Mouse (Mus musculus) adrenal gland (tissue): ENCODE measurements around the gene Lrp2.
"Not testable (repeated sequence)": the region's sequence is repeated elsewhere in the genome, so short reads cannot be mapped to it uniquely, and the experiment has no call there.

Source experiments
- intact Hi-C: fragments of 180-260 bp; cut with DNase I; formaldehyde crosslinking; loops from one replicate; pipeline ENCODE4 v1.15.1; 2025

The Lrp2 gene

DNA sequence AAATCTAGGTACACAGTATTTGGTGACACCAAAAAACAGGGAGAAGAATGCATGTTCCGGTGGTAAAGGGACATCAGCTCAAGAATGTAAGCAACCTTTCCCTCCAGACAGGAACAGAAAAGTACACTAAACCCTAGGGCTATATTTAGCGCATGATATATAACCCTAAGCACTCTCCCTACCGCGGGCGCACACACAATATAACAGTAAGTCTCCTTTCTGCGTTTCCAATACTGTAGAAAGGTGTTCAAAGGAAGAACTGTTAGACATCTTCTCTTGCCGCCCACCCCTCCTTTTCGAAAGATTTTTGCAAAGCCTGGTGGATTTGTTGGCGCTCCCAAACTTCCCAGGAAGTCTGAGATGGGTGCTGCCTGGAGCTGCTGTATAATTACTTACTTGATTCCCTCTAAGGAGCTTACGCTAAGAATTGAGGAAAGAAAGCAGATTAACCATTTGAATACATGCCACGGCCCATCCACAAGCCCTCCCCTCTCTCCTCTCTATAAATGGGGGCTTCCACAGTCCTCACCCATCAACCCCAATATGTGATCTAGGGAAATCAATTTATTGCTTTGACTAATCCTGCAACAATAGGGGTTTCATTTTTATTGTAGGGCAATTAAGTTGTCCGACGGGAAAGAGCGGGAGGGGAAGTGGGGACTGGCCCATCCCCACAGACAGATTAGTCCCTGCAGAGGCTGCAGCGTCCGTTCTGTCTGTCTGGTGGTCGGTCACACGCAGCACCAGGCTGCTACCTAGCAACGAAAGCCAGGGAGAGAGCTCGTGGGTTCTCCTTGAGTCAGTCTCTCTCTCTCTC lies 1.5 kb downstream of the Lrp2 start:
- intact Hi-C loops = no loop called here

GRCm38 (mm10) chr2:69582861-69583260 lies 3.0 kb downstream of the Lrp2 start:
- intact Hi-C loops = no loop called here

DNA sequence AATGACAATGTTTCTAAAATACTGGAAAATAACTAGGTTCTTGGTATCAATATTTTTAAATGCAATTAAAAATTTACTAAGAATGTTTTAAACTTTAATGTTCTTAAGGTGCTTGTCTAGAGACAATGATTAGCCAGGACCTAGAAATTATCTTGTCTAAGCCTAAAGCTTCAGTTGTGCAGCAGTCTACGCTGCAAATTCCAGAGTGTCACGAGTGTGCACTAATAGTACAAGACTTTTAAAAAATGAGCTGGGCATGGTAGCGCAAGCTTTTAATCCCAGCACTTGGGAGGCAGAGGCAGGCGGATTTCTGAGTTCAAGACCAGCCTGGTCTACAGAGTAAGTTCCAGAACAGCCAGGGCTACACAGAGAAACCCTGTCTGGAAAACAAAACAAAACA lies 3.8 kb downstream of the Lrp2 start:
- intact Hi-C loops = not testable (repeated sequence)

DNA sequence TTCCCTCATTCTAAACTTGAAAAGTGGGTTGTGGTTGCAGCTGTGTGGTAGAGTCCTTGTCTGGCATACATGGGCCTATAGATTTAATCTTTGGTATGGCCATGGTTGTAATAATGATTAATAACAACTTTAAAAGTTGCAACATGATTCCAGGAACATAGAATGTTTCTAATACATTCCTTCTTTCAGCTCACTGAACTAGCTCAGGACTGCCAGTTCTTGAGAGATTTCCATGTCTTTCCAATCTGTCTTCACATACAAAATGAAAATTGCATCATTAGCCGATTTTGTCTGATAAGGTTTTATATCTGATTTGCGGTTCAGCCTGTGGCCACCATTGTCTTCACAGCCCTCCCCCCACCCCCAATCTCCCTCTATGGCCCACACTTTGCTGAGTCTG lies 5.8 kb downstream of the Lrp2 start:
- intact Hi-C loops = no loop called here

DNA sequence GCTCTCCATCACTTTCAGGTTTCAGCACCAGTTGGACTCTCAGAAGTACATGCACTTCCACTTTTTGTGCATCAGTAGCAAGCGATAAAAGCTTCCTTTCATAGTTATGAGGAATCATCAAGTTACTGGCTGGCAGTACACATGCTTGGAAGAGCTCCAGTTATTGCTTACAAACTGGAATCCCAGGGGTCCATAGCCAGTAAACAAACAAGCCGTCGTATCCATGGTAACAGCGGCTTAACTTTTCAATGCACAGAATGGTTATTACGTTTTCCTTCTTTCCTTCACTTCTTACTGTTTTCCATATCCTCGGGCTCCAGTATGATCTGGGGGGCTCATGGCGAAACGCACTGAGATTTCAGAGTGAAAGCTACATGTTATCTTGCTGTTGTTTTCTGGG lies 7.7 kb downstream of the Lrp2 start:
- intact Hi-C loops = no loop called here

GRCm38 (mm10) chr2:69576531-69576930 lies 9.3 kb downstream of the Lrp2 start:
- intact Hi-C loops = no loop called here

DNA sequence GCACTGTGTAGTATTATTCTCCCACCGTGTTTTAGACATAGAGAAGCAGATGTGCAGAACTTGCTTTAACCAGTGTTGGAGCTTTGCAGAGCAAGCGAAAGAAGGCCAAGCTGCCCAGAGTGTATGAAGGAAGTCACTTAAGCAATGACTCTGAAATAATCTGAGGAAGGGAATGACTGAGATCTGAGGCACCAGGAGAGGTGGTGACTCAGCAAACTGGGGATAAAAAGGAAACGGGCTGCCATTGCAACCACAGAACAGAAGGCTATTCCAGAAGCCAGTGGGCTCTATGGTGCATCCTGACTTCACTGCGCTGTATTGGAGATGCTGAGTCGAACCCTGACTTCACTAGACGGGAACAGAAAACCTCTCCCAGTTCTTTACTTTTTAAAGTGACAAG lies 10.9 kb downstream of the Lrp2 start:
- intact Hi-C loops = no loop called here

GRCm38 (mm10) chr2:69574261-69574660 lies 11.6 kb downstream of the Lrp2 start:
- intact Hi-C loops = no loop called here

- intact Hi-C loops = no loop called here
These were observed 12.2 kb downstream of the Lrp2 start for GRCm38 (mm10) chr2:69573733-69574054.

DNA sequence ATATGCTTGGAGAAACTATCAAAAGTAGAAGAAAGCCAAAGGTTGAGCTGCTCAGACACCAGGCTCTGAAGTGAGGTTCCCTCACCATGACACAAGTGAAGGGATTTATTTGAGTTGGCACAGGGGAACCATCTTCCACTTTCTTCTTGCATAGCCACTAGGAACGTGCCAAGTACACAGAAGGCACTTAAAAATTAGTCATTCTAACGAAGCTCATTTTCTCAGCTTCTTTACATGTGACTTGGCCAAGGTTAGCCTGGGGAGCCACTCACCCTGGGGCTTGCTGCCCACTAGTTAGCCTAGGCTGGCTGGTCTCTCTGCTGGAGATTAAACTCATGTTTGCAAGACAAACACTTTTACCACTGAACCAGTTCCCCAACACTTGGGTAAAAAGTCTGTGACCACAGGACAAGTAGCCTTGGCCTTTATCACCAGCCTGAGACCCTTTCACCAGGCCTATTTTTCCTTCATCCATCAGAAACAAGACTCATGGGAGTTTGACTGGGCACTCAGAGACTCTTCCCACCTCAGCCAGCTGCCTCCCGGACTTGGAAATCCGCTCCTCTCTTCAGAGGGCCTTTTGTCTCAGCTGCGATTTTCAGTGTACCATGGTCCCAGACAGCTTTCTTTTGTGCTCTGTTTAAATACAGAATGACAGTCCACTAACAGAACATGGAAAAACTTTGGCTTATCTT lies 12.7 kb downstream of the Lrp2 start:
- intact Hi-C loops = no loop called here

GRCm38 (mm10) chr2:69570556-69570955 lies 15.3 kb downstream of the Lrp2 start:
- intact Hi-C loops = no loop called here

DNA sequence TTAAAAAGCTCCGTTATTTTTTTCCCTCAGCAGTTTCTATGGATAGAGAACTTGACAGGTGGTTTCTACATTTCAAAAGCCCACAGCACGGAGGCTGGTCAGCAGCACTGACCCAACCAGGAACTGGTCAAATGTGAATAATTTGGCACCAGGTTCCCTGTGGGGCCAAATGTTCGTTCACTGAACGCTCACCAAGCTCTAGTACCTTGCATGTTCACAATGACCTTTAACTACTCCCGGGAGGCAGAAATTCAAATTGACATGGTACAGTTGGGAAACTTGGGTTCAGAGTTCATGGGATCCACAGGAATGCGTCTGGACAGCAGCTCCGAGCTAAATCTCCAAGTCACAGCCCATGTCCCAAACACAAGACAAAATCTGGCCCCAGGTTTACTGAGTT lies 19.6 kb downstream of the Lrp2 start:
- intact Hi-C loops = no loop called here

- intact Hi-C loops = no loop called here
These were observed 22.4 kb downstream of the Lrp2 start for GRCm38 (mm10) chr2:69563492-69563891.

DNA sequence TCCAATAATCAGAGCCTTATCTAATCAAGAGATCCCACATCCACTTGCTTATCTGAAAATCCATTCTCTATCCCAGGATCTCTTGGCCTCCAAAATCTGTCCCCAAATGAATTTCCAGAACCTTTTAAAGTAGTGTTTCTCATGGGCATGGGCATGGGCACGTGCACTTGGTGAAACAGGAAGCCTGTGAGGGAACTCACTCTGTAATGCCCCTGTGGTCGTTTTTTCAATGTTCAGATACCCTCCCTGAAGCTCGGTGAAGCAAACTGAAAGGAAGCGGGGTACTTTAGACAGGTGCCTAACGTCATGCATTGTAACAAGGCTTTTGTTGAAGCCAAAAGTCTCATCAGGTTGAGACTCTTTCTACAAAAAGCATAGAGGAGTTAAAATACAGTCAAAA lies 23.1 kb downstream of the Lrp2 start:
- intact Hi-C loops = no loop called here

GRCm38 (mm10) chr2:69560221-69560620 lies 25.6 kb downstream of the Lrp2 start:
- intact Hi-C loops = no loop called here

- intact Hi-C loops = no loop called here
These were observed 26.5 kb downstream of the Lrp2 start for GRCm38 (mm10) chr2:69559380-69559779.

- intact Hi-C loops = no loop called here
These were observed 29.2 kb downstream of the Lrp2 start for GRCm38 (mm10) chr2:69556686-69557085.

DNA sequence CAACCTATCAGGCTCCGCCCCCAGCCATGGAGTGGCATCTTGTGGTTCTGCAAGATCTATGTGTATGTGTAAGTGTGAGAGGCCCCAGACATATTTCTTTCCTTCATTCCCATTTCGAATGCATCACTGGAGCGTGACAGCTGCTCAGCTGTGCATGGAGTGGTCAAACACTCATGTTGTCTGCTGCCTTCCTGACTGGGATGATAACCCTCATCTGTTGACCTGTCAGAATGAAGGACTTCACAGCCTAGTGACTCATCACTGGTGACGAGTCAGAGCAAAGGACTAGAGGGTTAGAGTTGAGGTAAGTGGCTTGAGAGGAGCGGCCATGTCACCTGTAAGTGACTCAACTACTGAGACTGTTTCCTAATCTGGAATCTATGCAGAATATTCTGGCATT lies 34.2 kb downstream of the Lrp2 start:
- intact Hi-C loops = no loop called here

- intact Hi-C loops = no loop called here
These were observed 39.0 kb downstream of the Lrp2 start for GRCm38 (mm10) chr2:69546823-69547222.

GRCm38 (mm10) chr2:69536018-69536417 lies 49.8 kb downstream of the Lrp2 start:
- intact Hi-C loops = no loop called here

GRCm38 (mm10) chr2:69531528-69532055 lies 54.3 kb downstream of the Lrp2 start:
- intact Hi-C loops = no loop called here

DNA sequence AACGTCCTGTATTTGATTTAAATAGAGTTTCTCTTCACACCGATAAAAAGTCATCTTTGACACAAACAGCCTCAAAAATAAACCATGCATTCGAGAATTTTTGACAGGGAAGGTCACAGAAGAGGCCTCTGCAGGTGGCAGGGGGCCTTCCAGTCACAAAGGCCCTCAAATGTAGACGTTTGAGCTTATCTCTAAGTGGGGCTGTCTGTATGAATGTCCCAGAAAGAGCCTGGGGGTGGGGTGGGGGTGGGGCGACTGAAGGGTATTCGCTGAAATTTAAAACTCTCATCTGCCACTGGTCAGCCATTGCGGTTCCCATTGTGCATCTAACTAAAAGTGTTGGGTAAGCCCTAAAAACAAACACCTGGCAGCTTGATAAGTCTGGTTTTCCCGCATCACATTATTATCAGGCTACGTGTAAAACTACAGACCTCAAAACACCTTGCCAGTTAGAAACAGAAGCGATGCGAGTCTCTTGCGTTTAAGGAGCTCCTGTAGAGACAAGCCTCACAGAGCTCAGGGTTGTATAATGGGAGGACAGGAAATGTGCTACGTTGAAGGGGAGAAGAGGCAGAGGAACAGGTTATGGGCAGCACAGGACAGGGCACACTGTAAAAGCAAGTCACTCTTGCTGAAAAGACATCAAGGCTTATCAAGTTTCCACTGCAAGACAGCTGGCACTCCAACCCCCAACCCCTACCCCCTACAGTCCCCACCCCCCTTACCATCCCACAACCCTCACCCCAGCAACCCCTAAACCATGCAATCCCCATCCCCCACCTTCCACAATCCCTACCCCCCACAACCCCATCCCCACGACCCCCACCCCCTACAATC lies 55.0 kb downstream of the Lrp2 start:
- intact Hi-C loops = no loop called here
